Mouse (Mus musculus) thymus, adult 2 months (tissue): ENCODE results near the gene Scn1b.
A peak's percentile ranks its signal among the peaks of the same experiment; 100 is the strongest.

Experiments used
- CTCF ChIP-seq: fragments of 200-500 bp; IDR thresholded peaks from 2 replicates; pipeline ENCODE4 v1.5.1; 2012; ENCODE audit warnings: mild to moderate bottlenecking, control low read depth, low read length, moderate library complexity, borderline replicate concordance; ENCODE audit not compliant: control insufficient read depth, poor library complexity, insufficient read depth; ENCODE audit errors: extremely low read depth
- POLR2A ChIP-seq: fragments of 200-500 bp; IDR thresholded peaks from 2 replicates; pipeline ENCODE4 v1.6.1; 2012; ENCODE audit warnings: mild to moderate bottlenecking, low read length, control low read depth, moderate library complexity; ENCODE audit not compliant: control insufficient read depth, poor library complexity, insufficient read depth; ENCODE audit errors: extremely low read depth

GRCm38 (mm10) chr7:31148756-31149155, 22.0 kb upstream of the Scn1b start:
- TF ChIP-seq POLR2A (0 out of 2 replicates have a peak, but pooled peaks have one; percentile 21), CTCF (no peak)
